Mouse (Mus musculus) C2C12 (cell line): ENCODE data around the gene Mea1. TPM values are rescaled to one million over a fixed set of nuclear protein-coding genes. Genes with fewer than 3 reads are reported as not detected.

Experiments
- H3K27me3 ChIP-seq: one replicate; pipeline ENCODE4 v1.6.1; 2011; ENCODE audit not compliant: control insufficient read depth, insufficient read depth, insufficient read length
- H3K36me3 ChIP-seq: one replicate; pipeline ENCODE4 v1.6.1; 2011; ENCODE audit not compliant: control insufficient read depth, insufficient read depth
- H3K4me3 ChIP-seq: one replicate; pipeline ENCODE4 v1.5.1; 2011; ENCODE audit warnings: mild to moderate bottlenecking, control low read depth; ENCODE audit not compliant: poor library complexity, insufficient read depth, severe bottlenecking
- H3K79me2 ChIP-seq: one replicate; pipeline ENCODE4 v1.6.1; 2011; ENCODE audit not compliant: control insufficient read depth, insufficient read depth
- H3K79me3 ChIP-seq: one replicate; pipeline ENCODE4 v1.6.1; 2011; ENCODE audit warnings: low read depth, control low read depth
- H3ac ChIP-seq: one replicate; pipeline ENCODE3; 2011; ENCODE audit warnings: low read depth; ENCODE audit not compliant: control insufficient read depth, insufficient read length
- CEBPB ChIP-seq: IDR thresholded peaks from one replicate; pipeline ENCODE4 v1.6.1; 2011; ENCODE audit warnings: low read depth, mild to moderate bottlenecking, control low read depth, moderate library complexity
- CTCF ChIP-seq: IDR thresholded peaks from one replicate; pipeline ENCODE4 v1.5.1; 2011; ENCODE audit not compliant: control insufficient read depth, insufficient read depth, insufficient read length
- FOSL1 ChIP-seq: IDR thresholded peaks from one replicate; pipeline ENCODE4 v1.8.0; 2011; ENCODE audit warnings: mild to moderate bottlenecking, low read length; ENCODE audit not compliant: poor library complexity, insufficient read depth, severe bottlenecking
- MAX ChIP-seq: IDR thresholded peaks from one replicate; pipeline ENCODE4 v1.6.1; 2011; ENCODE audit warnings: mild to moderate bottlenecking, control low read depth
- MYOD1 ChIP-seq: IDR thresholded peaks from one replicate; pipeline ENCODE4 v1.6.1; 2011; ENCODE audit warnings: low read depth; ENCODE audit not compliant: control insufficient read depth, insufficient read length
- MYOG ChIP-seq: IDR thresholded peaks from one replicate; pipeline ENCODE4 v1.6.1; 2011; ENCODE audit not compliant: control insufficient read depth, insufficient read length; ENCODE audit errors: extremely low read depth
- USF1 ChIP-seq: IDR thresholded peaks from one replicate; pipeline ENCODE4 v1.6.1; 2011; ENCODE audit warnings: low read depth, mild to moderate bottlenecking, control low read depth, moderate library complexity
- polyA plus RNA-seq: library from polyadenylated mRNA; unstranded; fragments of >200 nt; fragmentation: generic; extraction: Trizol; gene quantifications from one replicate; pipeline ENCODE4 v1.2.1, GENCODE M21; 2012; ENCODE audit warnings: missing spikeins

Mea1 gene
- polyA plus RNA-seq, 1 experiment: 141 TPM

DNA sequence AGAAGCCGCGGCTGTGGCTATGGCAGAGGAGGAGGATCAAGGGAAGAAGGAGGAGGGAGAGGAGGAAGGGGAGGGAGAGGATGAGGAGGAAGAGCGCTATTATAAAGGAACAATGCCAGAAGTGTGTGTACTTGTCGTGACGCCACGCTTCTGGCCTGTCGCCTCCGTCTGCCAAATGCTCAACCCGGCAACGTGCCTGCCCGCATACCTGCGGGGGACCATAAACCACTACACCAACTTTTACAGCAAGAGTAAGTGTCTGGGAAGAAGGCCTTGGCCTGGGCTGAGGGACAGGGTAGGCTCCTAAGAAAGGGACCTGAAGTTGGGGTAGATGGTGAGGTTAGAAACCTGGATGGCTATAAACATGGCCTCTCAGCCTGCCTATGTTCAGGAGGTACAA lies 16.6 kb upstream of the Mea1 start:
- H3K27me3 ChIP-seq: no peaks in the 10 kb centered on the region
- H3K79me3 ChIP-seq: no peaks in the 10 kb centered on the region
- no peaks in the 10 kb centered on the region for H3K79me2 ChIP-seq
- no peak overlapping the region for H3K4me3 ChIP-seq
- no peak overlapping the region for H3ac ChIP-seq
- no peak for TF ChIP-seq USF1
- peaks cover 9% of the 10 kb centered on the region for H3K36me3 ChIP-seq

DNA sequence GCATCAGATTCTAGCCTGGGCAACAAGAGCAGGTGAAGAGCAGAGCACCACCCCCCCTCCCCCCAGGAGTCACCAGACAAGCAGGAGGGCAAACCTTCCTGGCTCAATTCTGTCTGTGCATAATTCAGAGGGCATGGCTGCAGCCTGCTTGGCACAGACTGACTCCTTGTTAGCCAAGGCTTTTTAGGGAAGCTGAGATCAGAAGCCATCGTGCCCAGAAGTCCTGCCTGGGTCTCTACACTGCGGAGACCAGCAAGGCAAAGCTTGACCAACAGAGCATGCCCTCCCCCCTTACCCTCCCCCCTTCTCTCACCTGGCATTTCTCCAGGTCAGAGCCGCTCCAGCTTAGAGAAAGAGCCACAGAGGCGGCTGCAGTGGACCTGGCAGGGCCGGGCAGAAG lies 15.9 kb upstream of the Mea1 start:
- Histone ChIP-seq H3K79me2 (no peaks in the 10 kb centered on the region), H3K36me3 (peaks cover 9% of the 10 kb centered on the region), H3ac (no peak overlapping the region), H3K27me3 (no peaks in the 10 kb centered on the region), H3K4me3 (no peak overlapping the region), H3K79me3 (no peaks in the 10 kb centered on the region)
- TF ChIP-seq CTCF: no peak
- no peak for TF ChIP-seq CEBPB

DNA sequence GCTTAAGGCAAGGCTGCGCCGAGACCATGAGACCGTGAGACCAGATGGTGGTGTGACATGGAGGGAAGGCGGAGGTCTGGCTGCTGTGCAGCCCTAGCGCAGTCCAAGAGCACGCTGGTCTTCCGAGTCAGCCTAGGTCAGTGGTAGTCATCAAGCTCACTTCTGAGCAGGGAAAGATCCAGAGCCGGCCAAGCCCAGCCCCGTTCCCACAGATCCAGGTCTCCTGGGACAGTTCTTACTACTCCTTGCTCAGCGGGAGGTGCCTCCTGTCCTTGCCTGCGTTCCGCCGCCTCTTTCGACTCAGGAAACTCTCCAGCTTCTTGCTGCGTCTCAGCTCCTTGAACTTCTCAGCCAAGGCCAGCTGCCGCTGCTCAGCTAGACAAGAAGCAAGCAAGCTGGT lies 10.9 kb upstream of the Mea1 start:
- Histone ChIP-seq H3K4me3 (no peak overlapping the region), H3K79me3 (peaks cover 14% of the 10 kb centered on the region), H3K36me3 (peaks cover 26% of the 10 kb centered on the region), H3K79me2 (peaks cover 25% of the 10 kb centered on the region), H3K27me3 (no peaks in the 10 kb centered on the region), H3ac (no peak overlapping the region)
- no peak for TF ChIP-seq USF1
- no peak for TF ChIP-seq CEBPB
- no peak for TF ChIP-seq MAX
- TF ChIP-seq FOSL1: no peak
- TF ChIP-seq CTCF: no peak
- no peak for TF ChIP-seq MYOG

DNA sequence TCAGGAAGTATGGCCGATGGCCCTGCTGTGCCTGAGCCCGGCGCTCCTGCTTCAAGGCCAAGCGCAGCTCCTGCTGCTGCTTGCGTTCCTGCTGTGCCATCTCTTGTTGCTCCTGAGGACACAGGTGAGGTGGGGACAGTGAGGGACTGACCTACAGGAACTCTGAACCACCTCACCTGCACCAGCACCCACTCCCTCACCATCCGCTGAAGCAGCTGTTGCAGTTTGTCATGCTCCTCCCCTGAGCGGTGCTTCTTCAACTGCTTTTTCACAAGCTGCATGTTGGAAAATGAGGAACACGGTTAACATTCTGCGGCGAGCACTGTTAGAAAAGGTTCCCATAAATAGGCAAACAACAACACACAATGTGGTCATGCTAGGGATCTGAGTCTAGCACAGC lies 8.7 kb upstream of the Mea1 start:
- no peak overlapping the region for H3K4me3 ChIP-seq
- TF ChIP-seq MYOG (no peak), CEBPB (no peak), CTCF (no peak), MYOD1 (no peak), USF1 (no peak), FOSL1 (no peak), MAX (no peak)
- peaks cover 25% of the 10 kb centered on the region for H3K79me3 ChIP-seq
- H3ac ChIP-seq: no peak overlapping the region
- peaks cover 37% of the 10 kb centered on the region for H3K79me2 ChIP-seq
- no peaks in the 10 kb centered on the region for H3K27me3 ChIP-seq
- H3K36me3 ChIP-seq: peaks cover 34% of the 10 kb centered on the region

DNA sequence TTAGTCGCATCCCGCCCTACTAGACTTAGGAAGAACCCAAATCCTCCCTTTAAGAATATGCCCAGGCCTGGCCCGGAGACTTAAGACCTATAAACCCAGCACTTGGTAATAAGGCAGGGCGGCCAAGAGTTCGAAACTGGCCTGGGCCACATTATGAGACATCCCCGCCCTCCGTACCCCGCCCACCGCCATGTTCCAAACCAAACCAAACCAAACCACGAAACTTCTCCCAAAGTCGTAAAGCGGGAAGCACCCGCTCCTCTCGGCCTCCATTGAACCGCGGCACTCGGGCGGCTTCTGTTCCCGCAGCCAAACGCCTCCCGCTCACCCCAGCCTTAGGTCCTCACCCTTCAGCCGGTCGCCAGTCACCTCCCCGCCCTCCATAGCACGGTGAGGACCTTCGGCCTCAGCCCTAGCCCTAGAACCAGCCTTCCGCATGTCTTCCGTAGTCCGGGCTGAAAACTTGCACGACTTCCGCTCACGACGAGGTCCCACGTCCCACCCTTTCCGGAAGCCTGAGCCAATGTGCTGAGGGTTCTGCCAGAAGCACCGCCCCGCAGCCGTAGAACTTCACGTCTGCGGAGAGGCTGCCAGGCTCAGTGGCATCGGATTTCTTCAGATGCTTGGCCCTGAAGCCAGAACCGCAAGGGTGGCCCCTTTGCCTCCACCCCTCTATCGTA lies 4.6 kb upstream of the Mea1 start, which contains the start of gene Rrp36:
Gene Rrp36 (minus strand): TSS at position 503 of the 680 bp plus-strand sequence.
- H3K79me3 ChIP-seq: peaks cover 31% of the 10 kb centered on the region
- TF ChIP-seq MAX (peak; percentile 74), FOSL1 (no peak)
- no peaks in the 10 kb centered on the region for H3K27me3 ChIP-seq
- peaks cover 55% of the 10 kb centered on the region for H3K79me2 ChIP-seq
- H3K36me3 ChIP-seq: peaks cover 59% of the 10 kb centered on the region
- peak within 1 kb of the TSS; percentile 92 for H3ac ChIP-seq
- peak within 1 kb of the TSS; percentile 75 for H3K4me3 ChIP-seq

DNA sequence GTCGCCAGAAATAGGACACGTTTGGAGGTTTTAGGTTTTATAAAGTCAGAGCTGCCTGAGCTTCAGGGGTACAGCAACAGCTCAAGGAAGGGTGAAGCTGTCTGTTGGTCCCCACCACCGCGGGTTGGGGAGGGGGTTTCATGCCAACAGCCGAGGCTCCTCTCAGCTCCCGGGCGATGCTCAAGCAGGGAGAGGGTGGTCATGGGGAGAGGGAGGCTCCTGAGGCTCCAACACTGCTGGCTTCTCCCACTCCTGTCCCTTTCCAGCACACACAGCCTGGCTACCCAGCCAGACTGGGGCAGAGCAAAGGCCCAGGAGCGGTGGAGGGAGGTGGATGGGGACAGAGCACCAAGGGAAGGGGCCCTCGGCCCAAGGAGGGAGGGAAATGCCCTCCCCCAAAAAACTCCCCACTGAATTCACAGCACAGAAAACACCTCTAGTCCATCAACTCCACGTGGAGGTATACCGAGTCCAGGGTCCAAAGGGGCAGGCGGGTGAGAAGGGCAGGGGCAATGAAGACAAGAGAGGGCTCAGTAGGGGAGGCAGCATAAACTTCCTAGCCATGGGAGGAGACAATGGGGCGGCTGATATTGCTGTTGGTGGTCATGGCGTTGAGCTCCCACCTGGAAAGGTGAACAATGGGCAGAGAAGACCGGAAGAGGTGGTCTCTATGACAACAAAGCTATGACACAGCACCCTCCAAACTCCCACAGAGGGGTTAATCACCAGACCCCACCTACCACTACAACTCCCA lies 3.9 kb upstream of the Mea1 start:
- Histone ChIP-seq H3K4me3 (peak overlapping the region; percentile 6), H3K79me2 (peaks cover 62% of the 10 kb centered on the region), H3ac (peak overlapping the region; percentile 62), H3K79me3 (peaks cover 38% of the 10 kb centered on the region), H3K27me3 (no peaks in the 10 kb centered on the region), H3K36me3 (peaks cover 54% of the 10 kb centered on the region)
- no peak for TF ChIP-seq CTCF

DNA sequence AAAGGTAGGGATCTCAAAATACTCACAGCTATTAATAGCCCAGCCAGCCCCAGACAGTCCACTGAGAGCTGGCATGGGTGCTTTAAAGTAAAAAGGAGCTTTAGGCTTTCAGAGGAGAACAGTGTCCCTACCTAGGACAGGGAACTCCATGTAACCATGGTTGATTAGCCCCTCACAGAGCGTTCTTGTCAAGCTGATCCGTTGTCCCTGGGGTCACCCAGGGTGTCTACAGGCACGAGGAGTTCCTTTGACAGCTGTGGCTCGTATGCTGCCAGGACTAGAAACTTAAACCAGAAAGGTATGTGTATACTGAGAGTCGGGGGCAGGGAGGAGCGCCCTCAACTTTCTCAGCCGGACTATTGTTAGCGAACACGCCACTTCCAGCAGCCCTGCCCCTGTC lies 318 bp downstream of the Mea1 start:
- TF ChIP-seq USF1: no peak
- no peak for TF ChIP-seq FOSL1
- no peak for TF ChIP-seq MYOG
- TF ChIP-seq MYOD1: no peak
- TF ChIP-seq MAX: no peak
- TF ChIP-seq CEBPB: no peak
- TF ChIP-seq CTCF: no peak
- H3ac ChIP-seq: no peak overlapping the region
- H3K27me3 ChIP-seq: no peaks in the 10 kb centered on the region
- peaks cover 47% of the 10 kb centered on the region for H3K79me2 ChIP-seq
- H3K4me3 ChIP-seq: no peak overlapping the region
- H3K36me3 ChIP-seq: peaks cover 42% of the 10 kb centered on the region
- H3K79me3 ChIP-seq: peaks cover 19% of the 10 kb centered on the region
